Mouse (Mus musculus): ENCODE data around the gene Psmd9.

Psmd9 gene

GRCm38 (mm10) chr5:123137910-123138229, 31.3 kb upstream of the Psmd9 start:
- DNase-seq: no peak

GRCm38 (mm10) chr5:123138230-123138911, 30.8 kb upstream of the Psmd9 start:
- DNase-seq: no peak

GRCm38 (mm10) chr5:123138953-123139721, 30.1 kb upstream of the Psmd9 start:
- peak; percentile 89 for DNase-seq

GRCm38 (mm10) chr5:123139722-123140627, 29.2 kb upstream of the Psmd9 start:
- DNase-seq: no peak

GRCm38 (mm10) chr5:123140694-123141554, 28.3 kb upstream of the Psmd9 start:
- DNase-seq: peak; percentile 95

- no peak for DNase-seq
Measured at GRCm38 (mm10) chr5:123141555-123142160, 27.6 kb upstream of the Psmd9 start.

GRCm38 (mm10) chr5:123142161-123143157, 26.8 kb upstream of the Psmd9 start, which contains the start of gene Setd1b:
TSS of gene Setd1b (plus strand) at chr5:123142193.
- no peak for DNase-seq

- DNase-seq: no peak
Measured at GRCm38 (mm10) chr5:123143251-123143970, 25.8 kb upstream of the Psmd9 start.

- no peak for DNase-seq
Measured at GRCm38 (mm10) chr5:123143971-123144745, 25.1 kb upstream of the Psmd9 start.

GRCm38 (mm10) chr5:123144746-123145590, 24.2 kb upstream of the Psmd9 start:
- DNase-seq: no peak

GRCm38 (mm10) chr5:123146357-123146756, 22.9 kb upstream of the Psmd9 start:
- DNase-seq: no peak

GRCm38 (mm10) chr5:123147569-123147968, 21.6 kb upstream of the Psmd9 start:
- no peak for DNase-seq

- DNase-seq: no peak
Measured at GRCm38 (mm10) chr5:123148073-123148722, 21.0 kb upstream of the Psmd9 start.

GRCm38 (mm10) chr5:123149451-123150400, 19.5 kb upstream of the Psmd9 start:
- peak; percentile 90 for DNase-seq

GRCm38 (mm10) chr5:123150641-123151040, 18.6 kb upstream of the Psmd9 start:
- no peak for DNase-seq

GRCm38 (mm10) chr5:123151077-123151476, 18.1 kb upstream of the Psmd9 start:
- peak; percentile 75 for DNase-seq

All from layer of hippocampus, adult 9-11 months (tissue).